11 mouse cellular contexts compared by ENCODE assay signal in the genomic region with DNA sequence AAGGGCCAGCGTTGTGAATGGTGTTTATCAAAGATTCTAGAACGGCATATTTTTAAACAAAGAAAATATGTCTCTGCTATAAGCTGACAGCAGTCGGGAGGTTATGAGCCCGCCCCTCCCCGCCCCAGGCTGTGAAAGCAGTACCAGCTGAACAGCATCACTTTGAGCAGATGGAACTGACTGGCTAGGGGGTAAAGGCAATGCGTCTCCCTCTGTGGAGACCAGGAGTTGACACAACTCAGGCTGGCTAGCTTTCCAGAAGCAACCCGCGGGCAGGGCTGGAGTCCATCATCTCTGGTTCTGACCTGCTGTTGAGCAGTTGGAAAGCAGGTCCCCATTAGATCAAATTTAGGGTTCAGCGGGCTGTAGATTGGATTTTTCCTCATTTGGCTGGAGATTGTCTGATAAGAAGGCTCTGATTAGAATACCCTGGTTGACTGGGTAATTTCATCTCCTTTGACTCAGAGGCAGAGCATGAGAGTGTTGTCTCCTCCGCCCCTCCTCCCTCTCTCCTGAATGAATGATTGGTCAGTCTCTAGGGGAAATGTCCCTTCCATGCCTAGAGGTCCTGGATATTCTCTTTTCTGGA.
DNase-seq lines count a peak whose midpoint lies in the region; ATAC-seq lines count a peak whose summit lies in the region.
"Had no signal": no experiment of that assay in that cellular context is flagged by ENCODE, and none has a peak within 500 bp of the region (broad histone marks: within the 10 kb centered on the region; RNA-seq: fewer than 3 reads in every experiment).

No protein-coding gene starts in this region.

- H3K4me1 ChIP-seq in kidney, embryonic 15.5 days, result peaks cover 19% of the 10 kb centered on the region
- H3K4me1 ChIP-seq in embryonic facial prominence, embryonic 11.5 days (ENCODE audit: control insufficient read depth, insufficient read depth, low read length), result no peaks in the 10 kb centered on the region
- peaks cover 61% of the 10 kb centered on the region for H3K4me1 ChIP-seq in midbrain, embryonic 13.5 days (replicated peaks)

- no peak overlapping the region for H3K4me2 ChIP-seq in kidney, embryonic 15.5 days
- no peak overlapping the region for H3K4me2 ChIP-seq in embryonic facial prominence, embryonic 11.5 days (ENCODE audit: low read depth, low read length)
- no peak overlapping the region for H3K4me2 ChIP-seq in midbrain, embryonic 13.5 days (replicated peaks)

- H3K36me3 ChIP-seq in kidney, embryonic 15.5 days, result peaks cover 9% of the 10 kb centered on the region; the same call in 1 of the 2 replicates
- H3K36me3 ChIP-seq in embryonic facial prominence, embryonic 11.5 days (replicated peaks; ENCODE audit: control insufficient read depth, insufficient read depth, low read depth, low read length), result no peaks in the 10 kb centered on the region
- no peaks in the 10 kb centered on the region for H3K36me3 ChIP-seq in midbrain, embryonic 13.5 days

- no peaks in the 10 kb centered on the region for H3K27me3 ChIP-seq in kidney, embryonic 15.5 days
- H3K27me3 ChIP-seq in embryonic facial prominence, embryonic 11.5 days (ENCODE audit: control insufficient read depth, insufficient read depth, low read length), result no peaks in the 10 kb centered on the region
- peaks cover 13% of the 10 kb centered on the region for H3K27me3 ChIP-seq in midbrain, embryonic 13.5 days

- H3K4me3 ChIP-seq in kidney, embryonic 15.5 days (replicated peaks), result no peak overlapping the region
- H3K4me3 ChIP-seq in embryonic facial prominence, embryonic 11.5 days (ENCODE audit: low read depth, low read length), result no peak overlapping the region
- no peak overlapping the region for H3K4me3 ChIP-seq in midbrain, embryonic 13.5 days (replicated peaks)
- H3K4me3 ChIP-seq: erythroblast, embryonic 14.5 days had no signal

- no peak for DNase-seq in kidney, postnatal 36 days
- DNase-seq in cerebellum, adult 11 months, result peak; percentile 47
- DNase-seq in embryonic facial prominence, embryonic 11.5 days (ENCODE audit: low spot score), result peak; percentile 43
- DNase-seq in spleen, adult 12 weeks (ENCODE audit: low spot score), result no peak
- no peak for DNase-seq in layer of hippocampus, postnatal 25 days (ENCODE audit: extremely low spot score in 1 of 2, low spot score in 1 of 2)
- DNase-seq: adrenal gland, adult 8-10 months; liver, postnatal 0 days had no signal

- H3K9ac ChIP-seq in kidney, embryonic 15.5 days, result no peak overlapping the region
- no peak overlapping the region for H3K9ac ChIP-seq in embryonic facial prominence, embryonic 11.5 days (replicated peaks; ENCODE audit: low read length)
- H3K9ac ChIP-seq in midbrain, embryonic 13.5 days (replicated peaks), result no peak overlapping the region; the same call in 1 of the 2 replicates
- H3K9ac ChIP-seq: liver, postnatal 0 days had no signal

- WGBS in kidney, embryonic 15.5 days, result 52% methylated on average over 10 of the region's 10 CpGs
- 70% methylated on average over 10 of the region's 10 CpGs for WGBS in embryonic facial prominence, embryonic 11.5 days
- WGBS in midbrain, embryonic 13.5 days, result 51% methylated on average over 10 of the region's 10 CpGs

- no peak overlapping the region for H3K27ac ChIP-seq in kidney, embryonic 15.5 days
- no peak overlapping the region for H3K27ac ChIP-seq in embryonic facial prominence, embryonic 11.5 days (replicated peaks; ENCODE audit: low read depth, low read length)
- peak overlapping the region; percentile 20; the same call in 1 of the 2 replicates for H3K27ac ChIP-seq in midbrain, embryonic 13.5 days

- H3K9me3 ChIP-seq in kidney, embryonic 15.5 days (replicated peaks), result no peaks in the 10 kb centered on the region
- H3K9me3 ChIP-seq in embryonic facial prominence, embryonic 11.5 days (replicated peaks; ENCODE audit: control insufficient read depth, low read length), result no peaks in the 10 kb centered on the region
- no peaks in the 10 kb centered on the region for H3K9me3 ChIP-seq in midbrain, embryonic 13.5 days

- peak; percentile 24; the same call in 1 of the 2 replicates for ATAC-seq in kidney, embryonic 15.5 days (replicated peaks; ENCODE audit: low FRiP score)
- no peak for ATAC-seq in embryonic facial prominence, embryonic 11.5 days (replicated peaks; ENCODE audit: insufficient number of reproducible peaks, low FRiP score, low TSS enrichment, low read depth)
- ATAC-seq in midbrain, embryonic 13.5 days, result peak; percentile 34; the same call in 1 of the 2 replicates
- no peak for ATAC-seq in erythroid progenitor cell, adult 5-6 weeks (replicated peaks; ENCODE audit: low FRiP score, poor library complexity, severe bottlenecking)
- ATAC-seq: liver, postnatal 0 days had no signal

Comparison
In these comparisons a context has a peak if more than half of its experiments do, and no peak if none do; other contexts are left out.
1. ATAC-seq: peak in kidney, embryonic 15.5 days (single experiment) and midbrain, embryonic 13.5 days (single experiment); none in embryonic facial prominence, embryonic 11.5 days (single experiment) and erythroid progenitor cell, adult 5-6 weeks (single experiment).
2. DNase-seq: peak in cerebellum, adult 11 months (single experiment) and embryonic facial prominence, embryonic 11.5 days (single experiment); none in kidney, postnatal 36 days (0 of 2), spleen, adult 12 weeks (single experiment) and layer of hippocampus, postnatal 25 days (0 of 2).